Mouse (Mus musculus) stomach, embryonic 14.5 days (tissue): Measurements from ENCODE around the gene Rftn1. TPM values are rescaled to one million over a fixed set of nuclear protein-coding genes. Genes with fewer than 3 reads are reported as not detected.

Experiments
- ATAC-seq: fragments of 200-750 bp; cut with Nextera tagmentation; 2 replicates; pipeline ENCODE4 v1.8.0; 2017; ENCODE audit warnings: low read depth, moderate TSS enrichment; ENCODE audit not compliant: insufficient number of reproducible peaks, insufficient read depth, low FRiP score
- H3K27ac ChIP-seq: fragments of 300-500 bp; sonication (generic); 2 replicates; pipeline ENCODE4 v1.5.1; 2014; ENCODE audit warnings: mild to moderate bottlenecking, low read length, moderate library complexity, mixed read lengths
- H3K27me3 ChIP-seq: fragments of 300-500 bp; sonication (generic); 2 replicates; pipeline ENCODE4 v1.6.1; 2014; ENCODE audit warnings: low read length, control low read depth, mixed read lengths; ENCODE audit not compliant: control insufficient read depth, insufficient read depth
- H3K36me3 ChIP-seq: fragments of 300-500 bp; sonication (generic); 2 replicates; pipeline ENCODE4 v1.6.1; 2014; ENCODE audit warnings: mild to moderate bottlenecking, control low read depth, low read length, moderate library complexity, mixed read lengths; ENCODE audit not compliant: control insufficient read depth, insufficient read depth
- H3K4me1 ChIP-seq: fragments of 300-500 bp; sonication (generic); 2 replicates; pipeline ENCODE4 v1.6.1; 2014; ENCODE audit warnings: low read length, control low read depth, mixed read lengths; ENCODE audit not compliant: control insufficient read depth, insufficient read depth
- H3K4me2 ChIP-seq: fragments of 300-500 bp; sonication (generic); replicated peaks from 2 replicates; pipeline ENCODE4 v1.6.1; 2014; ENCODE audit warnings: low read depth, low read length, control low read depth
- H3K4me3 ChIP-seq: fragments of 300-500 bp; sonication (generic); 2 replicates; pipeline ENCODE4 v1.5.1; 2014; ENCODE audit warnings: low read depth, low read length, control low read depth
- H3K9ac ChIP-seq: fragments of 300-500 bp; sonication (generic); replicated peaks from 2 replicates; pipeline ENCODE4 v1.6.1; 2014; ENCODE audit warnings: low read depth, mild to moderate bottlenecking, control low read depth, low read length, moderate library complexity, mixed read lengths
- H3K9me3 ChIP-seq: fragments of 300-500 bp; sonication (generic); 2 replicates; pipeline ENCODE4 v1.6.1; 2016; ENCODE audit warnings: low read depth, low read length, control low read depth; ENCODE audit not compliant: control insufficient read depth
- WGBS: fragments of 180-500 bp; shearing (Covaris S2); extraction: QIAGEN DNeasy Blood & Tissue Kit; methylation state at CpG from one replicate; pipeline ENCODE4 v1.1.7; 2014; 5-methylcytosine and 5-hydroxymethylcytosine counted together
- polyA plus RNA-seq: library from polyadenylated mRNA; unstranded; fragments of >200 nt; fragmentation: Nextera tagmentation; extraction: Ambion mirVana; gene quantifications from 2 replicates; pipeline ENCODE4 v1.2.1, GENCODE M21; 2014

Rftn1 gene
- polyA plus RNA-seq, 1 experiment from 2014 or later = 9.3 TPM

DNA sequence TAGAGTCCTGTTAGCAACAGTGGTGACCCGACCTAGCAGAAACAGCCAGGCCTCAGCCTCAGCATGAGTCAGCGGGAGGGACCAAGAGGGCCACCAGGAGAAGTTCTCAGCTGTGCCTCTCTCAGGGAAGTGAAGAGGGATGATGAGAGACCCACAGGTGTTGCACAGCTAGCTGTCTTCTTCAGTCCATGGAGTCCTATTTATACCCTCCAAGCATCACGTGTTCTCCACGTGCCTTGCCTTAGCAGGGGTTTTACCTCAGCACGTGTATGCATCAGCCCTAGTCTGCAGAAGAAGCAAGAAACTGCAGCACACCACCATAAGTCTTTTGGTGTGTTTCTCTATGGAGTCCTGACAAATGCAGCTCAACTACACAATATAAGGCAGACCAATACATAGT, 38.4 kb downstream of the Rftn1 start:
- H3K4me2 ChIP-seq = no peak overlapping the region
- no peaks in the 10 kb centered on the region for H3K36me3 ChIP-seq
- ATAC-seq = no peak
- no peak overlapping the region for H3K9ac ChIP-seq
- H3K27ac ChIP-seq = no peak overlapping the region
- no peaks in the 10 kb centered on the region for H3K4me1 ChIP-seq
- no peak overlapping the region for H3K4me3 ChIP-seq
- WGBS = 88% methylated on average over 5 of the region's 5 CpGs
- no peaks in the 10 kb centered on the region for H3K27me3 ChIP-seq
- H3K9me3 ChIP-seq = no peaks in the 10 kb centered on the region

DNA sequence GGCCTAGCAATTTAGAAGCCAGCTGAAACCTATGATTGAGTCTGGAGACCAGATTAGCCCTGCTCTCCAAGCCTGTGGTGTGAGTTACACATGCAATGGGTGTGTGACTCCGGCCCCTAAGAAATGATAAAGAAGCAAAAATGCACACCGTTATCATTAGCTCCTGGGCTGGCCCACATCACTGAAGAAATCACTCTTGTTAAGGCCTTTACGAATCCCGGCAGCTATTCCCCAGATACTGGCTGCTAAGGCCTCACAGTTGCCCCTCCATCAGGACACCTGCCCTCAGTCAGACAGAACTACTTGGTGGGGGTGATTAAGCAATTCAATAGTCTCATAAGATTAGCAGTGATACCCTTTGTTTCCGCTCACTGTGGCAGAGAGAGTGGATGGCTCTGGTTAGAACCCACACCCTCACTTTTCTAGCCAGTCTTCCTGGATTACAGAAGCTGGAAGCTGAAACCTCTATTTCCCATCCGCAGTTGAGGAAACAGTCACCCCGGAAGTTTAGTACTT, 39.2 kb downstream of the Rftn1 start:
- Histone ChIP-seq H3K27me3 (no peaks in the 10 kb centered on the region), H3K4me3 (no peak overlapping the region), H3K4me2 (no peak overlapping the region), H3K9ac (no peak overlapping the region), H3K27ac (no peak overlapping the region), H3K4me1 (no peaks in the 10 kb centered on the region), H3K9me3 (no peaks in the 10 kb centered on the region), H3K36me3 (no peaks in the 10 kb centered on the region)
- ATAC-seq = no peak
- WGBS = 89% methylated on average over 7 of the region's 7 CpGs

DNA sequence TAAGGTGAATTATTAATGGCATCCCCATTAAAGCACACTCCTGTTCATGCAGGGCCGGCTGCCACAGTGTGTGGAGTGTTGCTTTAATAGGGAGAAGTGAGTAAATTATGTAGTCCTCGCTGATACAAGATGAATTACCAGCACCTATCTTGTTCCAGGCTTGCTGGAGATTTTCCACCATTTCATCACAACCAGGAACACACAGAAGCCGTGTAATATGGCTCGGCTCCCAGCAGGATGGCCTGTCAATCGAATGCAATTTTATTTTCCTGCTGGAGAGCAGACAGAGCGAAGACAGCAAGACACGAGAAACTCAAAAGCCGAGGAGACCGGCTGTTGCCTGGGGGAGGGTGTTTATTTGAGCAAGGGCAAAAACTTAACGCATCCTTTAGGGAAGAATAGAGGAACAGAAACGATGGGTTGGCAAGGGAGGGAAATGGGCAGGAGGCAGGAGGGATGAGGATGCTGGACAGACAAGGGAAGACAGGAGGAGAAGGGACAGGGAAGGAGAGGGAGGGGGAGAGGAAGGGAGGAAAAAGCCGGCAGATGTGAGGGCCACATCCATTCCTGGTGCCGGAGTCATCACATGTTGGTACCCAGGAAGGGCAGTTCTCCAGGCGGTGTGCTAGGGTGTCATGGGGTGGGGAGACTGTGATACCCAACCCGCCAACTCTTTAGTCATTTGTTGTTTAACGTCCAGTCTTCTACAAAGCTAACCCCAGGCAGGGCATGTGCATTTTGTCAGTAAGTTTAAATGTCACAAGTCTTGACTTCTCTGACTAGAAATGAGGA, 39.9 kb downstream of the Rftn1 start:
- Histone ChIP-seq H3K9ac (no peak overlapping the region), H3K9me3 (no peaks in the 10 kb centered on the region), H3K36me3 (no peaks in the 10 kb centered on the region), H3K4me2 (no peak overlapping the region), H3K27me3 (no peaks in the 10 kb centered on the region), H3K4me3 (no peak overlapping the region), H3K4me1 (no peaks in the 10 kb centered on the region), H3K27ac (no peak overlapping the region)
- ATAC-seq = no peak
- WGBS = 63% methylated on average over 16 of the region's 16 CpGs

DNA sequence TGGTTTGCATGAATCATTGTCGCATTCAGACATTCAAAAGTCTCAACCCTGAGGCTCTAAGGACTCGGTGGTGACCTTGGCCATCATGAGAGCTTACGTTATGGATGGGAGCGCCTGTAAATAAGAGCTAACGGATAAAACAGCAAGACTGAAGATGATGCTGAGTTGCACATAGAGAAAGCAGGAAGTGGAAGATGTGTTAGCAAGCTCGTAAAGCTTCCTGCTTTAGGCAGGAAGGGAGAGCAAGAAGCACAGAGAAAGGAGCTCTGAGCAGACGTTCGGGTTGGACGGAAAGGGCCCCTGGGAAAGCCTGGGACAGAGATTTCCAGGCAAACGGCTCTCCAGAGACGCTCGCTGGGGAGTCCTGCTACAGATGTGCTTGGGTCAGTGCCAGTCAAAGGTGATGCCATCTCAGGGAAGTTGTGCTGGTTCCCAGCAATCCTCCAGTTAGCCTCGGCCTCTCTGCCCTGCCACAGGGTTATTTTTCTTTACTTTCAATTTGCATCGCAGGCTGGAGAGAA, 40.7 kb downstream of the Rftn1 start:
- no peaks in the 10 kb centered on the region for H3K4me1 ChIP-seq
- no peak overlapping the region for H3K4me2 ChIP-seq
- ATAC-seq = no peak
- no peaks in the 10 kb centered on the region for H3K36me3 ChIP-seq
- no peaks in the 10 kb centered on the region for H3K9me3 ChIP-seq
- no peak overlapping the region for H3K9ac ChIP-seq
- H3K4me3 ChIP-seq = no peak overlapping the region
- H3K27me3 ChIP-seq = no peaks in the 10 kb centered on the region
- WGBS = 74% methylated on average over 14 of the region's 14 CpGs
- no peak overlapping the region for H3K27ac ChIP-seq

DNA sequence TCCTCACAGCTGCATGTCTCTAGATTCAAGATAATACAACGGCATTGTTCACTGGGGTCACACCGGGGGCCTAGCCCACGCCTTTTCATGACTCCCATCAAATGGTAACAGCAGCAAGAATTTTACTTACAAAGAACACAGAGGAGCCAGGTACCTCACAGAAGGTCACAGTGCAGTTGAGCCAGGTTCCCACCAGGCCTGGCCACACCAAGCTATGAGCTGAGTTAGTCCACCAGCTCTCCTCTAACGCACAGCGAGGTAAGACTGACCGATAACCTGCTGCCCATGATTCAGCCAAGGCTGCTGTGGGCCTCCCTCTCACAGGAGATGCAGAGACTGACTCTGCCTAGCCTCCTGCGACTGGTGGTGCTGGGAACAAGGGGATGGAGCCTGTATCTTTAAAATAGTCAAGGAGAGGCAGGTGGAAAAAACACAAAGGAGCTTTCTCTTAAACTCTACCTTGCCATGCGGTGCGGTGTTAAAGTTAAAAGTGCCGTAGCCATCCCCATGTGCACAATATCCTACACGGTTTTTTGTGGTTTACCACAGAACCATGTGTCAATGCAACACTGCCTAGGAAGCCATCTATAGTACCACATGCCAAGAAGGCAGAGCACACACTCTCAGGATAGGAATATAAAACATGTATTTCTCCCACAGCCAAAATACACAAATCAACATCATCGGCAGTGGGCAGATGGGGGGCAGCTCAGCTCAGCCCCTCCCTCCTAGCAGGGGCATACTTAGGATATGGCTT, 42.5 kb downstream of the Rftn1 start:
- Histone ChIP-seq H3K27me3 (no peaks in the 10 kb centered on the region), H3K36me3 (no peaks in the 10 kb centered on the region), H3K4me3 (no peak overlapping the region), H3K9me3 (no peaks in the 10 kb centered on the region), H3K27ac (no peak overlapping the region), H3K4me1 (no peaks in the 10 kb centered on the region), H3K9ac (no peak overlapping the region), H3K4me2 (no peak overlapping the region)
- WGBS = 89% methylated on average over 12 of the region's 12 CpGs
- no peak for ATAC-seq

DNA sequence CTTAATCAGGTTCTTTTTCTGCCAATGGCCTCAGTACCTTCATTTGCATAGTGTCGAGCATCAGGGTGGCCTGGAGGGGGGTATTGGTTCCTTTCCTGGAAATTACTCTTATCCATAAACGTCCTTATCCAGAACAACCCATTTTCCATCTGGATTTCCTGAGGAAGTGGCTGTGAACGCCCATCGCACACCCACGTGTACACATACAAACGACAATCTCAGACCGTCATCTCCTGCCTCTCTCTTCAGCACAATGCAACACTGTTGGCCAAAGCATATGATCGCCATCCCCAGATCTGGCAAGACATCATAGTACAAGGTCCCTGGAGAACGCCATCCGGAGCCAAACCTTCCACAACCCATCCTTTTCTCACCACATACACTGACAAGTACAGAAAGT, 47.1 kb downstream of the Rftn1 start:
- ATAC-seq = no peak
- Histone ChIP-seq H3K9ac (no peak overlapping the region), H3K4me2 (no peak overlapping the region), H3K27ac (no peak overlapping the region), H3K4me1 (no peaks in the 10 kb centered on the region), H3K36me3 (no peaks in the 10 kb centered on the region), H3K4me3 (no peak overlapping the region), H3K27me3 (no peaks in the 10 kb centered on the region), H3K9me3 (no peaks in the 10 kb centered on the region)
- 86% methylated on average over 10 of the region's 10 CpGs for WGBS

DNA sequence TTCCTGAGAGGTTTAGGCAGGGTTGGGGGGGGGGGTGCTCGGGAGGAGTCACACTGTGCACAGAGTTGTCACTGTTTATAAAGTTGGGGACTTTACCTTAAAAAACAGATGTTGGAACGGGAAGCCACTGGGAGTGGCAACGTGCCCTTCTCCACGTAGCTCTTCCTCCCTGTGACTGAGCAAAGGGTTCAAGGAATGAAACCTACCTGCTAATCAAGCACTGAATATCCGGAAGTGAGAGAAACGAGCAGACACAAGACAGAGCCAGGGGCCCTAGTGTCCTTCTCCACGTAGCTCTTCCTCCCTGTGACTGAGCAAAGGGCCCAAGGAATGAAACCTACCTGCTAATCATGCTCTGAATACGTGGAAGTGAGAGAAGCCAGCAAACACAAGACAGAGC, 47.9 kb downstream of the Rftn1 start:
- Histone ChIP-seq H3K27ac (no peak overlapping the region), H3K4me2 (no peak overlapping the region), H3K4me1 (no peaks in the 10 kb centered on the region), H3K36me3 (no peaks in the 10 kb centered on the region), H3K4me3 (no peak overlapping the region), H3K9me3 (no peaks in the 10 kb centered on the region), H3K27me3 (no peaks in the 10 kb centered on the region), H3K9ac (no peak overlapping the region)
- WGBS = 71% methylated on average over 8 of the region's 8 CpGs
- no peak for ATAC-seq

DNA sequence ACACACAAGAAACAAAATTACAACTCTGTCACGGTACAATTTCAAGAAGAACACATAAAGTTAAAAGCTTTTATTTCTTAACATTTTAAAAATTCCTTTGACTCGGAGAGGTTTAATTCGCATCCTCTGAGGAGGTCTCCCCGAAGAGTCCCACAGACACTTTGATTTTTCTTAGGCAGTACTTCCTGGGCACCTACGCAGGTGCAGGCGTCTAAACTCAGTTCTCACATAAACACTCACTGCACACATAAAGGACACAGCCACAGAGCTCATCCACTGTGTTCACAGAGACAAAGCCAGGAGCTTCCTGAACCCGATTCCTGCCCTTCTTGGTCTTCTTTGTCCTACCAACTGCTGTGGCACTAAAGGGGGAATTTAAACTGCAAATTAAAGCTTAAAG, 48.3 kb downstream of the Rftn1 start:
- Histone ChIP-seq H3K9me3 (no peaks in the 10 kb centered on the region), H3K4me1 (no peaks in the 10 kb centered on the region), H3K4me2 (no peak overlapping the region), H3K9ac (no peak overlapping the region), H3K36me3 (no peaks in the 10 kb centered on the region), H3K27ac (no peak overlapping the region), H3K27me3 (no peaks in the 10 kb centered on the region), H3K4me3 (no peak overlapping the region)
- no peak for ATAC-seq
- 86% methylated on average over 7 of the region's 7 CpGs for WGBS
